8 mouse cellular contexts compared by ENCODE assay signal in genomic region chr12:117533176-117534086, GRCm38 (mm10). TPM values are rescaled to one million over a fixed set of nuclear protein-coding genes. Genes with fewer than 3 reads are reported as not detected.
DNase-seq lines count a peak whose midpoint lies in the region; ATAC-seq and TF ChIP-seq lines count a peak whose summit lies in the region.

No protein-coding gene starts in this region.

- no peak for TF ChIP-seq CTCF in testis, adult 2 months (IDR thresholded peaks at IDR 0.05; ENCODE audit: control insufficient read depth, insufficient read depth, insufficient replicate concordance, low read depth, low read length)
- TF ChIP-seq CTCF in cortical plate, adult 2 months (IDR thresholded peaks at IDR 0.05; ENCODE audit: extremely low read depth, insufficient read depth, low read length): no peak

- H3K9ac ChIP-seq in heart, embryonic 14.5 days (ENCODE audit: low read length): peak overlapping the region; percentile 75
- H3K9ac ChIP-seq in lung, embryonic 15.5 days: peak overlapping the region; percentile 68

- peak overlapping the region; percentile 100 for H3K4me2 ChIP-seq in heart, embryonic 14.5 days (ENCODE audit: low read length)
- H3K4me2 ChIP-seq in lung, embryonic 15.5 days: peak overlapping the region; percentile 92

- no peaks in the 10 kb centered on the region for H3K9me3 ChIP-seq in heart, embryonic 14.5 days (ENCODE audit: control insufficient read depth, low read length)
- H3K9me3 ChIP-seq in lung, embryonic 15.5 days: no peaks in the 10 kb centered on the region

- H3K27me3 ChIP-seq in testis, adult 2 months (ENCODE audit: control insufficient read depth, insufficient read depth, low read length): no peaks in the 10 kb centered on the region
- H3K27me3 ChIP-seq in heart, embryonic 14.5 days (ENCODE audit: control insufficient read depth, insufficient read depth, low read length): peaks cover 4% of the 10 kb centered on the region; the same call in 1 of the 2 replicates
- peaks cover 24% of the 10 kb centered on the region for H3K27me3 ChIP-seq in lung, embryonic 15.5 days

- no peak overlapping the region for H3K27ac ChIP-seq in testis, adult 2 months (ENCODE audit: control insufficient read depth, insufficient read depth, low read depth, low read length)
- peak overlapping the region; percentile 97 for H3K27ac ChIP-seq in cortical plate, adult 2 months (ENCODE audit: insufficient read depth, low read length)
- H3K27ac ChIP-seq in heart, embryonic 14.5 days (replicated peaks in 1 of 2; ENCODE audit: control insufficient read depth in 1 of 2, insufficient read depth in 1 of 2, low read depth in 2 of 2, low read length in 2 of 2): peak overlapping the region in 1 of 2 experiments; percentile 35; a peak in 1 of 4 replicates
- H3K27ac ChIP-seq in lung, embryonic 15.5 days: peak overlapping the region; percentile 84

- no peaks in the 10 kb centered on the region for H3K36me3 ChIP-seq in testis, adult 2 months (ENCODE audit: control insufficient read depth, insufficient read depth, low read length)
- no peaks in the 10 kb centered on the region for H3K36me3 ChIP-seq in heart, embryonic 14.5 days (ENCODE audit: control insufficient read depth, insufficient read depth, low read length)
- H3K36me3 ChIP-seq in lung, embryonic 15.5 days: no peaks in the 10 kb centered on the region

- 7% methylated on average over 43 of the region's 64 CpGs for WGBS in heart, embryonic 14.5 days
- 3% methylated on average over 63 of the region's 64 CpGs for WGBS in lung, embryonic 15.5 days

- peaks cover 8% of the 10 kb centered on the region for H3K4me1 ChIP-seq in testis, adult 2 months (ENCODE audit: control insufficient read depth, insufficient read depth, low read length)
- H3K4me1 ChIP-seq in cortical plate, adult 2 months (ENCODE audit: control insufficient read depth, insufficient read depth, low read length): peaks cover 8% of the 10 kb centered on the region
- peaks cover 4 to 6% of the 10 kb centered on the region in 2 experiments; a peak in 1 of 4 replicates for H3K4me1 ChIP-seq in heart, embryonic 14.5 days (ENCODE audit: control insufficient read depth in 2 of 2, insufficient read depth in 2 of 2, low read length in 2 of 2)
- peaks cover 5% of the 10 kb centered on the region; the same call in 1 of the 2 replicates for H3K4me1 ChIP-seq in lung, embryonic 15.5 days

- TF ChIP-seq POLR2A in testis, adult 2 months (IDR thresholded peaks at IDR 0.05; ENCODE audit: control insufficient read depth, low read depth, low read length): no peak
- 0 out of 2 replicates have a peak, but pooled peaks have one; percentile 13 for TF ChIP-seq POLR2A in cortical plate, adult 2 months (IDR thresholded peaks at IDR 0.05; ENCODE audit: extremely low read depth, insufficient read depth, low read length)

- H3K4me3 ChIP-seq in testis, adult 2 months (ENCODE audit: control insufficient read depth, low read depth, low read length): peak overlapping the region; percentile 88
- peak overlapping the region; percentile 95 for H3K4me3 ChIP-seq in cortical plate, adult 2 months (ENCODE audit: insufficient read depth, low read length)
- H3K4me3 ChIP-seq in heart, embryonic 14.5 days (ENCODE audit: control insufficient read depth in 1 of 2, insufficient read depth in 1 of 2, low read depth in 1 of 2, low read length in 2 of 2): peak overlapping the region; percentile 74 to 79
- peak overlapping the region; percentile 69 for H3K4me3 ChIP-seq in lung, embryonic 15.5 days

- ATAC-seq in heart, embryonic 14.5 days (ENCODE audit: insufficient number of reproducible peaks, insufficient read depth, low FRiP score, low read depth): peak; percentile 86
- ATAC-seq in lung, embryonic 15.5 days (ENCODE audit: borderline replicate concordance, extremely low read depth, low FRiP score, low TSS enrichment): peak; percentile 92
- no peak for ATAC-seq in monocyte, adult 5-6 weeks (replicated peaks; ENCODE audit: insufficient number of reproducible peaks, low FRiP score, low TSS enrichment, poor library complexity, severe bottlenecking)

- no peak for DNase-seq in testis, postnatal 14 days (ENCODE audit: low spot score)
- DNase-seq in kidney, postnatal 14 days: peak; percentile 76
- DNase-seq in right cerebral cortex, postnatal 10 days (ENCODE audit: low spot score in 2 of 2): peak; percentile 49 to 50

RNA-seq across cellular contexts. Expression of gene Rapgef5, which starts 17.2 kb away (rescaled TPM):
- 5.8 and 6.3 TPM in 2 replicates for polyA plus RNA-seq in testis, adult 2 months (2012; rRNA removed)
- polyA plus RNA-seq in cortical plate, adult 2 months (2012; rRNA removed): 61.7 and 74.1 TPM in 2 replicates
- polyA plus RNA-seq in heart, embryonic 14.5 days (2014; fragmentation: Nextera tagmentation; extraction: Ambion mirVana): 19.6 and 21.0 TPM in 2 replicates
- 23.5 and 25.3 TPM in 2 replicates for polyA plus RNA-seq in lung, embryonic 15.5 days (2015; fragmentation: Nextera tagmentation; extraction: Ambion mirVana)
- total RNA-seq in monocyte, adult 5-6 weeks (2017): 1.7 to 3.5 TPM (median 2.7 TPM) in 3 replicates
